Mouse (Mus musculus) heart, embryonic 12.5 days (tissue): ENCODE data around the gene Fzr1. TPM values are rescaled to one million over a fixed set of nuclear protein-coding genes. Genes with fewer than 3 reads are reported as not detected.

ENCODE experiments used
- ATAC-seq: fragments of 200-750 bp; cut with Nextera tagmentation; 2 replicates; pipeline ENCODE4 v1.8.0; 2017; ENCODE audit warnings: moderate TSS enrichment, moderate library complexity; ENCODE audit not compliant: insufficient number of reproducible peaks, low FRiP score
- H3K27ac ChIP-seq: fragments of 300-500 bp; sonication (generic); 2 replicates; pipeline ENCODE4 v1.5.1; 2016; ENCODE audit warnings: mild to moderate bottlenecking, moderate library complexity; ENCODE audit not compliant: poor library complexity, severe bottlenecking
- H3K27me3 ChIP-seq: fragments of 300-500 bp; sonication (generic); replicated peaks from 2 replicates; pipeline ENCODE4 v1.6.1; 2016; ENCODE audit warnings: mild to moderate bottlenecking, moderate library complexity
- H3K36me3 ChIP-seq: fragments of 300-500 bp; sonication (generic); 2 replicates; pipeline ENCODE4 v1.6.1; 2016; ENCODE audit warnings: mild to moderate bottlenecking, moderate library complexity
- H3K4me1 ChIP-seq: fragments of 300-500 bp; sonication (generic); replicated peaks from 2 replicates; pipeline ENCODE4 v1.6.1; 2016; ENCODE audit warnings: mild to moderate bottlenecking
- H3K4me2 ChIP-seq: fragments of 300-500 bp; sonication (generic); 2 replicates; pipeline ENCODE4 v1.6.1; 2016; ENCODE audit warnings: mild to moderate bottlenecking, moderate library complexity
- H3K4me3 ChIP-seq: fragments of 300-500 bp; sonication (generic); 2 replicates; pipeline ENCODE4 v1.5.1; 2016; ENCODE audit warnings: mild to moderate bottlenecking
- H3K9ac ChIP-seq: fragments of 300-500 bp; sonication (generic); 2 replicates; pipeline ENCODE4 v1.6.1; 2016; ENCODE audit warnings: mild to moderate bottlenecking, moderate library complexity
- H3K9me3 ChIP-seq: fragments of 300-500 bp; sonication (generic); replicated peaks from 2 replicates; pipeline ENCODE4 v1.6.1; 2016; ENCODE audit warnings: mild to moderate bottlenecking, moderate library complexity
- WGBS: fragments of 180-500 bp; shearing (Covaris S2); methylation state at CpG from one replicate; pipeline ENCODE4 v1.1.7; 2016; 5-methylcytosine and 5-hydroxymethylcytosine counted together
- polyA plus RNA-seq: library from polyadenylated mRNA; unstranded; fragments of >200 nt; fragmentation: Nextera tagmentation; extraction: Ambion mirVana; gene quantifications from 2 replicates; pipeline ENCODE4 v1.2.1, GENCODE M21; 2016

Fzr1 gene
- polyA plus RNA-seq, 1 experiment from 2014 or later = 99.5 TPM

GRCm38 (mm10) chr10:81407539-81408423 is 29.5 kb upstream of the Fzr1 start:
- Histone ChIP-seq H3K9ac (peak overlapping the region; percentile 63), H3K9me3 (no peaks in the 10 kb centered on the region), H3K4me1 (peaks cover 96% of the 10 kb centered on the region), H3K27ac (peak overlapping the region; percentile 92), H3K4me2 (peak overlapping the region; percentile 66), H3K27me3 (0 out of 2 replicates have a peak, but pooled peaks cover 5% of the 10 kb centered on the region), H3K4me3 (peak overlapping the region; percentile 41), H3K36me3 (peaks cover 54% of the 10 kb centered on the region)
- ATAC-seq = peak; percentile 40; the same call in 1 of the 2 replicates
- WGBS = 22% methylated on average over 31 of the region's 31 CpGs

- Histone ChIP-seq H3K27me3 (0 out of 2 replicates have a peak, but pooled peaks cover 5% of the 10 kb centered on the region), H3K36me3 (peaks cover 57% of the 10 kb centered on the region)
- WGBS = 21% methylated on average over 24 of the region's 24 CpGs
These were observed 28.5 kb upstream of the Fzr1 start for GRCm38 (mm10) chr10:81406504-81407440.

GRCm38 (mm10) chr10:81405588-81406201 is 27.4 kb upstream of the Fzr1 start:
- Histone ChIP-seq H3K36me3 (peaks cover 58% of the 10 kb centered on the region), H3K4me1 (peaks cover 95% of the 10 kb centered on the region), H3K27ac (peak overlapping the region; percentile 76; the same call in 1 of the 2 replicates), H3K27me3 (0 out of 2 replicates have a peak, but pooled peaks cover 5% of the 10 kb centered on the region), H3K9ac (no peak overlapping the region), H3K4me2 (peak overlapping the region; percentile 66), H3K4me3 (no peak overlapping the region), H3K9me3 (no peaks in the 10 kb centered on the region)
- 40% methylated on average over 13 of the region's 13 CpGs for WGBS
- no peak for ATAC-seq

More at GRCm38 (mm10) chr10:81406504-81407440, 28.5 kb upstream of the Fzr1 start:
- ATAC-seq = no peak
- H3K4me1 ChIP-seq = peaks cover 96% of the 10 kb centered on the region
- H3K27ac ChIP-seq = peak overlapping the region; percentile 76
- no peaks in the 10 kb centered on the region for H3K9me3 ChIP-seq
- H3K4me3 ChIP-seq = peak overlapping the region; percentile 41
- peak overlapping the region; percentile 63 for H3K9ac ChIP-seq
- H3K4me2 ChIP-seq = peak overlapping the region; percentile 66

- Histone ChIP-seq H3K36me3 (peaks cover 68% of the 10 kb centered on the region), H3K4me3 (no peak overlapping the region), H3K9me3 (no peaks in the 10 kb centered on the region), H3K4me1 (peaks cover 90% of the 10 kb centered on the region), H3K4me2 (no peak overlapping the region), H3K27me3 (peaks cover 5% of the 10 kb centered on the region; the same call in 1 of the 2 replicates), H3K27ac (no peak overlapping the region; the same call in 1 of the 2 replicates), H3K9ac (no peak overlapping the region)
- no peak for ATAC-seq
- WGBS = 54% methylated on average over 18 of the region's 18 CpGs
These were observed 26.4 kb upstream of the Fzr1 start for GRCm38 (mm10) chr10:81404720-81405119.

- H3K4me2 ChIP-seq = no peak overlapping the region
- peaks cover 83% of the 10 kb centered on the region for H3K4me1 ChIP-seq
- H3K36me3 ChIP-seq = peaks cover 74% of the 10 kb centered on the region
- ATAC-seq = no peak
- H3K9ac ChIP-seq = no peak overlapping the region
- peaks cover 5% of the 10 kb centered on the region; the same call in 1 of the 2 replicates for H3K27me3 ChIP-seq
- no peak overlapping the region for H3K4me3 ChIP-seq
- H3K9me3 ChIP-seq = no peaks in the 10 kb centered on the region
- 25% methylated on average over 9 of the region's 9 CpGs for whole genome bisulfite sequencing
- H3K27ac ChIP-seq = no peak overlapping the region
These were observed 25.8 kb upstream of the Fzr1 start for GRCm38 (mm10) chr10:81404082-81404481.

- Histone ChIP-seq H3K27me3 (peaks cover 5% of the 10 kb centered on the region; the same call in 1 of the 2 replicates), H3K27ac (peak overlapping the region; percentile 93), H3K4me2 (no peak overlapping the region; the same call in 1 of the 2 replicates), H3K9me3 (no peaks in the 10 kb centered on the region), H3K36me3 (peaks cover 75% of the 10 kb centered on the region), H3K4me1 (peaks cover 77% of the 10 kb centered on the region), H3K9ac (peak overlapping the region; percentile 61), H3K4me3 (no peak overlapping the region)
- no peak for ATAC-seq
- 74% methylated on average over 10 of the region's 10 CpGs for WGBS
These were observed 25.2 kb upstream of the Fzr1 start for GRCm38 (mm10) chr10:81403511-81403910.

GRCm38 (mm10) chr10:81402227-81402765 is 24.0 kb upstream of the Fzr1 start:
- Histone ChIP-seq H3K27me3 (peaks cover 5% of the 10 kb centered on the region; the same call in 1 of the 2 replicates), H3K36me3 (peaks cover 80% of the 10 kb centered on the region), H3K4me3 (peak overlapping the region; percentile 19; the same call in 1 of the 2 replicates), H3K9me3 (no peaks in the 10 kb centered on the region), H3K4me2 (peak overlapping the region; percentile 53), H3K9ac (peak overlapping the region; percentile 61), H3K4me1 (peaks cover 65% of the 10 kb centered on the region), H3K27ac (peak overlapping the region; percentile 93)
- WGBS = 23% methylated on average over 7 of the region's 7 CpGs
- no peak for ATAC-seq

- Histone ChIP-seq H3K4me1 (peaks cover 59% of the 10 kb centered on the region), H3K36me3 (peaks cover 76% of the 10 kb centered on the region), H3K9me3 (no peaks in the 10 kb centered on the region), H3K27me3 (peaks cover 5% of the 10 kb centered on the region; the same call in 1 of the 2 replicates), H3K4me2 (peak overlapping the region; percentile 53), H3K4me3 (peak overlapping the region; percentile 19; the same call in 1 of the 2 replicates), H3K9ac (peak overlapping the region; percentile 61), H3K27ac (peak overlapping the region; percentile 93)
- ATAC-seq = peak; percentile 86
- 9% methylated on average over 18 of the region's 18 CpGs for WGBS
These were observed 23.4 kb upstream of the Fzr1 start for GRCm38 (mm10) chr10:81401521-81402226.

GRCm38 (mm10) chr10:81401205-81401520 is 22.8 kb upstream of the Fzr1 start:
- Histone ChIP-seq H3K9me3 (no peaks in the 10 kb centered on the region), H3K4me1 (peaks cover 54% of the 10 kb centered on the region), H3K27ac (peak overlapping the region; percentile 93), H3K4me3 (no peak overlapping the region), H3K27me3 (peaks cover 5% of the 10 kb centered on the region; the same call in 1 of the 2 replicates), H3K36me3 (peaks cover 72% of the 10 kb centered on the region), H3K9ac (0 out of 2 replicates have a peak overlapping the region, but pooled peaks have one; percentile 42), H3K4me2 (peak overlapping the region; percentile 53)
- ATAC-seq = no peak
- WGBS = 25% methylated on average over 10 of the region's 10 CpGs
